Mouse (Mus musculus) kidney, embryonic 15.5 days (tissue): ENCODE measurements around the gene Gm3250. TPM values are rescaled to one million over a fixed set of nuclear protein-coding genes. Genes with fewer than 3 reads are reported as not detected.
"Not testable (repeated sequence)": the region's sequence is repeated elsewhere in the genome, so short reads cannot be mapped to it uniquely, and the experiment has no call there.

Experiments used
- ATAC-seq: fragments of 200-750 bp; cut with Nextera tagmentation; replicated peaks from 2 replicates; pipeline ENCODE4 v1.8.0; 2017; ENCODE audit warnings: moderate TSS enrichment; ENCODE audit not compliant: low FRiP score
- H3K27ac ChIP-seq: fragments of 300-500 bp; sonication (generic); 2 replicates; pipeline ENCODE4 v1.5.1; 2015; ENCODE audit warnings: mild to moderate bottlenecking, inconsistent platforms
- H3K27me3 ChIP-seq: fragments of 300-500 bp; sonication (generic); 2 replicates; pipeline ENCODE4 v1.6.1; 2015; ENCODE audit warnings: inconsistent platforms
- H3K36me3 ChIP-seq: fragments of 300-500 bp; sonication (generic); 2 replicates; pipeline ENCODE4 v1.6.1; 2015; ENCODE audit warnings: inconsistent platforms
- H3K4me1 ChIP-seq: fragments of 300-500 bp; sonication (generic); 2 replicates; pipeline ENCODE4 v1.6.1; 2015; ENCODE audit warnings: inconsistent platforms
- H3K4me2 ChIP-seq: fragments of 300-500 bp; sonication (generic); 2 replicates; pipeline ENCODE4 v1.6.1; 2015; ENCODE audit warnings: moderate library complexity, mild to moderate bottlenecking, inconsistent platforms
- H3K4me3 ChIP-seq: fragments of 300-500 bp; sonication (generic); replicated peaks from 2 replicates; pipeline ENCODE4 v1.5.1; 2015; ENCODE audit warnings: mild to moderate bottlenecking, inconsistent platforms
- H3K9ac ChIP-seq: fragments of 300-500 bp; sonication (generic); 2 replicates; pipeline ENCODE4 v1.6.1; 2015; ENCODE audit warnings: mild to moderate bottlenecking, inconsistent platforms
- H3K9me3 ChIP-seq: fragments of 300-500 bp; sonication (generic); replicated peaks from 2 replicates; pipeline ENCODE4 v1.6.1; 2016; ENCODE audit warnings: inconsistent platforms
- WGBS: fragments of 180-500 bp; shearing (Covaris S2); methylation state at CpG from one replicate; pipeline ENCODE4 v1.1.7; 2015; ENCODE audit warnings: mixed read lengths; 5-methylcytosine and 5-hydroxymethylcytosine counted together
- polyA plus RNA-seq: library from polyadenylated mRNA; unstranded; fragments of >200 nt; fragmentation: Nextera tagmentation; extraction: Ambion mirVana; gene quantifications from 2 replicates; pipeline ENCODE4 v1.2.1, GENCODE M21; 2015

Gene Gm3250
- polyA plus RNA-seq, 1 experiment from 2014 or later: not detected

- not testable (repeated sequence) for H3K4me3 ChIP-seq, H3K27me3 ChIP-seq, ATAC-seq, H3K36me3 ChIP-seq, H3K4me1 ChIP-seq, H3K9ac ChIP-seq, H3K9me3 ChIP-seq, H3K27ac ChIP-seq, H3K4me2 ChIP-seq
- WGBS: 64% methylated on average over 5 of the region's 5 CpGs
Measured at GRCm38 (mm10) chr10:77741924-77742688, 40.2 kb downstream of the Gm3250 start, which contains the start of gene Gm18596. Gm18596 (minus strand) TSS chr10:77742638.

GRCm38 (mm10) chr10:77738929-77739328, 43.4 kb downstream of the Gm3250 start:
- WGBS: 81% methylated on average over 4 of the region's 4 CpGs
- ATAC-seq: no peak
- H3K4me1 ChIP-seq: no peaks in the 10 kb centered on the region

GRCm38 (mm10) chr10:77735928-77736327, 46.4 kb downstream of the Gm3250 start:
- no peak overlapping the region for H3K9ac ChIP-seq
- H3K27me3 ChIP-seq: no peaks in the 10 kb centered on the region
- no peaks in the 10 kb centered on the region; the same call in 1 of the 2 replicates for H3K9me3 ChIP-seq
- WGBS: 97% methylated on average over 1 of the region's 1 CpGs
- H3K4me2 ChIP-seq: no peak overlapping the region
- no peaks in the 10 kb centered on the region for H3K4me1 ChIP-seq
- no peak for ATAC-seq
- H3K27ac ChIP-seq: no peak overlapping the region
- H3K36me3 ChIP-seq: no peaks in the 10 kb centered on the region
- no peak overlapping the region for H3K4me3 ChIP-seq

More at GRCm38 (mm10) chr10:77738929-77739328, 43.4 kb downstream of the Gm3250 start:
- Histone ChIP-seq H3K27ac (no peak overlapping the region), H3K27me3 (no peaks in the 10 kb centered on the region), H3K4me2 (no peak overlapping the region), H3K9me3 (no peaks in the 10 kb centered on the region; the same call in 1 of the 2 replicates), H3K9ac (no peak overlapping the region), H3K4me3 (no peak overlapping the region), H3K36me3 (no peaks in the 10 kb centered on the region)

Other genes with a start within 250 kb of the Gm3250 start
- 149 and 152 TPM in 2 replicates for gene Pttg1ip, start 200.8 kb downstream of the Gm3250 start, polyA plus RNA-seq
- 332 TPM in 2 replicates for gene Sumo3, start 176.4 kb downstream of the Gm3250 start, polyA plus RNA-seq
- 3.6 and 6.3 TPM in 2 replicates for gene Gm49325, start 176.3 kb downstream of the Gm3250 start, polyA plus RNA-seq
- 71.9 and 72.0 TPM in 2 replicates for gene Ube2g2, start 160.3 kb downstream of the Gm3250 start, polyA plus RNA-seq
- gene Tspear, start 96.0 kb downstream of the Gm3250 start, polyA plus RNA-seq: 0.50 and 0.90 TPM in 2 replicates
- gene Gm19402, start 91.8 kb downstream of the Gm3250 start, polyA plus RNA-seq: not detected in 2 replicates
- not detected in 2 replicates for gene Gm9508, start 85.3 kb downstream of the Gm3250 start, polyA plus RNA-seq
- not detected in 2 replicates for gene Gm10272, start 75.9 kb downstream of the Gm3250 start, polyA plus RNA-seq
- not detected in 2 replicates for gene Gm10024, start 71.1 kb downstream of the Gm3250 start, polyA plus RNA-seq
- gene Gm10142, start 66.7 kb downstream of the Gm3250 start, polyA plus RNA-seq: not detected in 2 replicates
- gene Krtap12-1, start 61.9 kb downstream of the Gm3250 start, polyA plus RNA-seq: not detected in 2 replicates
- gene Gm10100, start 56.1 kb downstream of the Gm3250 start, polyA plus RNA-seq: not detected in 2 replicates
- not detected in 2 replicates for gene Gm18596, start 39.9 kb downstream of the Gm3250 start, polyA plus RNA-seq
- gene Gm9736, start 31.2 kb downstream of the Gm3250 start, polyA plus RNA-seq: not detected in 2 replicates
- not detected in 2 replicates for gene Gm3233, start 22.9 kb downstream of the Gm3250 start, polyA plus RNA-seq
- gene Gm3238, start 11.2 kb downstream of the Gm3250 start, polyA plus RNA-seq: not detected in 2 replicates
- gene Gm7138, start 5.6 kb downstream of the Gm3250 start, polyA plus RNA-seq: not detected in 2 replicates
- not detected in 2 replicates for gene Gm7137, start 5.7 kb upstream of the Gm3250 start, polyA plus RNA-seq
- not detected in 2 replicates for gene Gm9639, start 12.5 kb upstream of the Gm3250 start, polyA plus RNA-seq
- gene Gm19668, start 16.6 kb upstream of the Gm3250 start, polyA plus RNA-seq: not detected in 2 replicates
- not detected in 2 replicates for gene Gm9507, start 29.3 kb upstream of the Gm3250 start, polyA plus RNA-seq
- gene Gm2696, start 32.1 kb upstream of the Gm3250 start, polyA plus RNA-seq: not detected in 2 replicates
- gene Krtap10-4, start 44.6 kb upstream of the Gm3250 start, polyA plus RNA-seq: not detected in 2 replicates
- gene Krtap10-10, start 53.4 kb upstream of the Gm3250 start, polyA plus RNA-seq: not detected in 2 replicates
- not detected in 2 replicates for gene Gm36176, start 64.3 kb upstream of the Gm3250 start, polyA plus RNA-seq
- not detected in 2 replicates for gene Gm10318, start 70.3 kb upstream of the Gm3250 start, polyA plus RNA-seq
- not detected in 2 replicates for gene Gm3285, start 79.4 kb upstream of the Gm3250 start, polyA plus RNA-seq
- gene Lrrc3, start 120.0 kb upstream of the Gm3250 start, polyA plus RNA-seq: 3.8 and 4.8 TPM in 2 replicates
- 0.32 and 0.97 TPM in 2 replicates for gene Trpm2, start 188.0 kb upstream of the Gm3250 start, polyA plus RNA-seq
- 29.5 and 32.1 TPM in 2 replicates for gene 1810043G02Rik, start 196.0 kb upstream of the Gm3250 start, polyA plus RNA-seq
- gene Pfkl, start 227.5 kb upstream of the Gm3250 start, polyA plus RNA-seq: 149 and 164 TPM in 2 replicates